Mouse (Mus musculus): ENCODE measurements around the gene Swap70. TPM values are rescaled to one million over a fixed set of nuclear protein-coding genes. Genes with fewer than 3 reads are reported as not detected.

Gene Swap70
- total and polyA plus RNA-seq, 3 experiments: 7.7 to 12.7 (median 12.1) TPM

DNA sequence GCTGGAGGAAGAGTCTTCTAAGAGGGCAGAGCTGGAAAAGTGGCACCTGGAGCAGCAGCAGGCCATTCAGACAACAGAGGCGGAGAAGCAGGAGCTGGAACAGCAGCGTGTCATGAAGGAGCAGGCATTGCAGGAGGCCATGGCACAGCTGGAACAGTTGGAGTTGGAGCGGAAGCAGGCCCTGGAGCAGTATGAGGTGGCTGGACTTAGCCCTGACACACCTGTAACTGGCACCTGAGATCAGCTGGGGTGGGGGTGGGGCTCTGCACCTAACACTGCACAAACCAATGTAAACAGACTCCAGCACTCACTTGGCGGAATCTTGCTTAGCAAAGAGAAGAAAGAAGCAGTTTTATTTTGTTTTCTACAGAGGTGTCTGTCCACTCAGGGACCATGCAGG, 57.7 kb downstream of the Swap70 start:
- H3K9ac ChIP-seq (ENCODE audit: low read depth, low read length): no peak overlapping the region
- TF ChIP-seq POLR2A (IDR thresholded peaks at IDR 0.05; ENCODE audit: insufficient read depth, low read depth, low read length) (no peak), CTCF (IDR thresholded peaks at IDR 0.05) (no peak), EP300 (IDR thresholded peaks at IDR 0.05; ENCODE audit: insufficient read depth, low read depth, low read length) (no peak)
- no peak for DNase-seq
- H3K79me2 ChIP-seq (replicated peaks; ENCODE audit: control insufficient read depth, insufficient read depth, low read length): no peaks in the 10 kb centered on the region
- no peak overlapping the region for H3K4me3 ChIP-seq
- H3K36me3 ChIP-seq (ENCODE audit: control insufficient read depth, insufficient read depth, low read length): no peaks in the 10 kb centered on the region
- no peak overlapping the region for H3K27ac ChIP-seq
- H3K27me3 ChIP-seq (ENCODE audit: control insufficient read depth, insufficient read depth, low read length): no peaks in the 10 kb centered on the region
- no peaks in the 10 kb centered on the region for H3K4me1 ChIP-seq (ENCODE audit: control insufficient read depth, insufficient read depth, low read length)
- 92% methylated on average over 4 of the region's 4 CpGs for WGBS
- intact Hi-C loops (cut with DNase I): no loop called here

DNA sequence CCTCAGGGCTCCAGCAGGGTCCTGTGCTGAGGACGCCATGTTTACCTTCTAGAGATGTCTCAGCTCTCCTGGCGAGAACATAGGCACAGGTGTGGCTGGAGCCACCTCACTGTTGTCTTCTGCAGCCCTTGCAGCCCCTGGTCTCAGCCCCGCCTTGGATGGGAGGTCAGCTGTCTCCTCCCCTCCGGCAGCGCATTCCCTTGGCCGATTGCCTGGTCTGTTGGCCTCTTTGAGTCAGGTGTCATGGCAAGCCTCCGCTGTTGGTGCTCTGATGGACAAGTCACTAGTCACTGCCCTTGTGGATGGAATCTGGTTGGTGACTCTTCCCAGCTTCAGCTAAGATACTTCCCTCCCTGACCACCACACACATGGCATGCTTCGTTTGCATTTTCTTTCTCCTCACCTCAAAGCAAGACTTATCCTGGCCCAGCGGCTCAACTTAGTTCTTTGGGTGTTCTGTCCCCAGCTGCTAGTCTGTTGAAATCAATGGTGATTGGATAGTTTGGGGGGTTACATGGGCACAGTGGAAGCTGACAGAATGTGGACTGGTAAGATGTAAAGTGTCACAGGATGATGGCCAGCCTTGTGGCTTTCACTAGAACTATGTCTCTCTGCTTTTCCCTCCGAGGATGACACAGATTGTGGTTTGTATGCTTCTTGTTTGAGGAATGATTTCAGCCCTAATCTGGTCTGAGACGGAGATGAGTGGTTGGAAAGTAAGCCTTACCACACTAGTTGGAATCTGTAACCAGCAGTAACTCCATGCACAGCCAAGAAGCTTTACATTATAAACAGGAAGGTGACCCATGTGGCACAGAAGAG, 60.1 kb downstream of the Swap70 start:
- H3K27me3 ChIP-seq (ENCODE audit: control insufficient read depth, insufficient read depth, low read length): no peaks in the 10 kb centered on the region
- no peak for DNase-seq
- intact Hi-C loops (cut with DNase I): no loop called here
- no peak overlapping the region for H3K9ac ChIP-seq (ENCODE audit: low read depth, low read length)
- no peaks in the 10 kb centered on the region for H3K79me2 ChIP-seq (replicated peaks; ENCODE audit: control insufficient read depth, insufficient read depth, low read length)
- no peaks in the 10 kb centered on the region for H3K4me1 ChIP-seq (ENCODE audit: control insufficient read depth, insufficient read depth, low read length)
- 74% methylated on average over 11 of the region's 11 CpGs for WGBS
- H3K27ac ChIP-seq: no peak overlapping the region
- TF ChIP-seq POLR2A (IDR thresholded peaks at IDR 0.05; ENCODE audit: insufficient read depth, low read depth, low read length) (no peak), EP300 (IDR thresholded peaks at IDR 0.05; ENCODE audit: insufficient read depth, low read depth, low read length) (no peak), CTCF (IDR thresholded peaks at IDR 0.05) (no peak)
- H3K36me3 ChIP-seq (ENCODE audit: control insufficient read depth, insufficient read depth, low read length): no peaks in the 10 kb centered on the region
- no peak overlapping the region for H3K4me3 ChIP-seq

DNA sequence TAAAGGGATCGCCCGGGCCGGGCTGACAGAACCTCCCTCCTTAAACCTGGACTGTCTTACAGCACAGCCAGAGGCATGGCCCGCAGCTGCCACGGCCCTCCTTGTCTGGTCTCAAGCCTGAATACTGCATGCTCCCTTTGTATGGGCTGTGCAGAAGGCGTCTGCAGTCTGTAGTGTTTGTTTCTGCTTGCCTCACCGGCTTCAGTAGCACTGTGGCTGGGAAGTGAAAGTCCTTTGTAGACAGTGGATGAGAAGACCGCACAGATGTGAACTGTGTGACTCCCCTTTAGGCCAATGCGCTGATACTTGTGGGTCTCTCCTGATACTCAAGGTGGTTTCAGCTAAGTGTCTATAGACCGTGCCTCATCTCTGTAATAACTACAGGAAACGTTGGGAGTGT, 61.3 kb downstream of the Swap70 start:
- Histone ChIP-seq H3K36me3 (ENCODE audit: control insufficient read depth, insufficient read depth, low read length) (no peaks in the 10 kb centered on the region), H3K4me3 (no peak overlapping the region), H3K27ac (no peak overlapping the region), H3K9ac (ENCODE audit: low read depth, low read length) (no peak overlapping the region), H3K4me1 (ENCODE audit: control insufficient read depth, insufficient read depth, low read length) (peaks cover 1% of the 10 kb centered on the region), H3K79me2 (replicated peaks; ENCODE audit: control insufficient read depth, insufficient read depth, low read length) (no peaks in the 10 kb centered on the region), H3K27me3 (ENCODE audit: control insufficient read depth, insufficient read depth, low read length) (no peaks in the 10 kb centered on the region)
- no peak for DNase-seq
- WGBS: 80% methylated on average over 11 of the region's 11 CpGs
- intact Hi-C loops (cut with DNase I): no loop called here
- TF ChIP-seq EP300 (IDR thresholded peaks at IDR 0.05; ENCODE audit: insufficient read depth, low read depth, low read length) (no peak), CTCF (IDR thresholded peaks at IDR 0.05) (no peak), POLR2A (IDR thresholded peaks at IDR 0.05; ENCODE audit: insufficient read depth, low read depth, low read length) (no peak)

DNA sequence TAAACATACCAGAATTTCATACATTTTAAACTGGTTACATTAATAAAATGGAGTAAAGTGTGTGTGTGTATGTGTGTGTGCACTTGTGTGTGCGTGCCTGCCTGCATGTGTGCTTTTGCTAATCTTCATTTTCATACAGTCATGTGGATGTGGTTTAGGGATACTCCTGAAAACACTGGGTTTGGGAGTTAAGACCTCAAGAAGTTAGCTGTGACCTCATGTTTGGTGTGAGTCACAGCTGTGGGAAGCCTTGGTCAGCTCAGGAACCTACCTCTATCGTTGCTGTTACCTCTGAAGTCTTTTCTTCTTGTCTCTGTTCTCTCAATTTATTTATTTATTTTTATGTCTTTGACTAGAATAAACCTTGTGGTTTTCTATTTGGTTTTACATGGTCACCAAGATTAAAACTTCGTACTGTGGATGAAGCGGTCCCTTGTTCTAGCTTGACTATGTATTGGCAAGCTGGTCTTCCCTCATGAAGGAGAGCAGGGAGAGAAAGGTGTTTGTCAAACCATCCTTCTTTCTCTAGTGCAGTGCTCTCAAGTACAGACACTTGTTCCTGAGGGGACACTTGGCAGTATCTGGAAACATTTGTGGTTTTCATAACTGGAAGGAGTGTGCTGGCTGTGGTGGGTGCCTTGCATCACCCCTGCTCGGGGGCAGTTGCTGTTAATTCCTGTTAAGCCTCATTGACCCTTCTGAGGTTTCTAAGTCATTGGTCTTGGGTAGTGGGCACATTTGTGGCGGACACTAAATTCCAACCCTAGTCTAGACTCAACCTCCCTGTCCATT, 62.2 kb downstream of the Swap70 start:
- intact Hi-C loops (cut with DNase I): no loop called here
- no peaks in the 10 kb centered on the region for H3K36me3 ChIP-seq (ENCODE audit: control insufficient read depth, insufficient read depth, low read length)
- TF ChIP-seq EP300 (IDR thresholded peaks at IDR 0.05; ENCODE audit: insufficient read depth, low read depth, low read length) (no peak), CTCF (IDR thresholded peaks at IDR 0.05) (no peak), POLR2A (IDR thresholded peaks at IDR 0.05; ENCODE audit: insufficient read depth, low read depth, low read length) (no peak)
- no peak for DNase-seq
- no peaks in the 10 kb centered on the region for H3K27me3 ChIP-seq (ENCODE audit: control insufficient read depth, insufficient read depth, low read length)
- H3K4me1 ChIP-seq (ENCODE audit: control insufficient read depth, insufficient read depth, low read length): peaks cover 9% of the 10 kb centered on the region
- 88% methylated on average over 6 of the region's 6 CpGs for WGBS
- no peak overlapping the region for H3K9ac ChIP-seq (ENCODE audit: low read depth, low read length)
- H3K27ac ChIP-seq: no peak overlapping the region
- no peak overlapping the region for H3K4me3 ChIP-seq
- no peaks in the 10 kb centered on the region for H3K79me2 ChIP-seq (replicated peaks; ENCODE audit: control insufficient read depth, insufficient read depth, low read length)

DNA sequence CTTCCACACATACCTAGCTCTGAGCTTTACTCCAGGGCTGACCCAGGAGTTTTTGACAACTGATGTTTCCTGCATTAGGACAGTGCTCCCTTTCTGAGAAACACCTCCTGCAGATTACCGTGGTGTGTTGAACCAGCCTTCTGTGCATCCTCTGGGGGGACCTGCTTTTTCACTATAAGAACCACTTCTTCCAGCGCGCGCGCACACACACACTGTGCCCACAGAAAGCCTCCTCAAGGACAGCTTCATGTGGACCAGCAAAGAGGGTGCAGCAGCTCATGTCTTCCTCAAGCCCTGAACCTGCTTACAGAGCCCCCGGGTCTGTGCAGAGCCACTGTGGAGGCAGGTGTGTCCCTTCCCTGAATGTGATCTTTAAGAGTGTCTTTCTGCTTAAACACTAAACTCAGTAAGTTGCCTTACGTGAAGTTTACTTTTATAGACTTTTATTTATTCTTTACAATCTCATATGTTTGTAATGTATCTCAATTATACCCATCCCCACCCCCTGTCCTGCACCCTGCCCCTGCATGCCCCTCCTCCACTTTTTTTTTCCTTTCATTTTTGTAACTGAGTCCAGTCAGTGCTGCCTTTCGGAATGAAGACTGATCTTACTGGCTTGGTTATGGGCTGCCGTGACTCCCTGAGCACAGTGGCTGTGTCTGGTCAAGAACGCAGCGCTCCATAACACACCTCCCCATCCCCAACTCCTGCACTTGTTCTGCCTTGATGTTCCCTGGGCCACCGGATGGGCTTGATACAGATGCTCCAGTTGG, 63.8 kb downstream of the Swap70 start:
- no peak for TF ChIP-seq POLR2A (IDR thresholded peaks at IDR 0.05; ENCODE audit: insufficient read depth, low read depth, low read length)
- TF ChIP-seq EP300 (IDR thresholded peaks at IDR 0.05; ENCODE audit: insufficient read depth, low read depth, low read length): no peak
- no peak for TF ChIP-seq CTCF (IDR thresholded peaks at IDR 0.05)
- 86% methylated on average over 12 of the region's 12 CpGs for WGBS
- no peak overlapping the region for H3K9ac ChIP-seq (ENCODE audit: low read depth, low read length)
- no peaks in the 10 kb centered on the region for H3K79me2 ChIP-seq (replicated peaks; ENCODE audit: control insufficient read depth, insufficient read depth, low read length)
- H3K4me3 ChIP-seq: no peak overlapping the region
- no peak for DNase-seq
- H3K36me3 ChIP-seq (ENCODE audit: control insufficient read depth, insufficient read depth, low read length): no peaks in the 10 kb centered on the region
- intact Hi-C loops (cut with DNase I): loop anchor here (5.0 kb wide), 2 partner anchors 422 to 517 kb away; no protein-coding TSS in a partner anchor
- H3K4me1 ChIP-seq (ENCODE audit: control insufficient read depth, insufficient read depth, low read length): peaks cover 10% of the 10 kb centered on the region
- no peak overlapping the region for H3K27ac ChIP-seq
- no peaks in the 10 kb centered on the region for H3K27me3 ChIP-seq (ENCODE audit: control insufficient read depth, insufficient read depth, low read length)

Data from heart, adult 2 months (tissue).